Mouse (Mus musculus) myocyte (in vitro differentiated cells): ENCODE measurements around the gene Slc25a22.

Source experiments
- MAX ChIP-seq: IDR thresholded peaks from one replicate; pipeline ENCODE4 v1.6.1; 2011; ENCODE audit warnings: low read depth, mild to moderate bottlenecking, control low read depth
- POLR2A ChIP-seq: IDR thresholded peaks from one replicate; pipeline ENCODE4 v1.6.1; 2011; ENCODE audit warnings: low read depth, mild to moderate bottlenecking, control low read depth, moderate library complexity; ENCODE audit not compliant: insufficient read length
- REST ChIP-seq: IDR thresholded peaks from one replicate; pipeline ENCODE4 v1.6.1; 2011; ENCODE audit warnings: mild to moderate bottlenecking, control low read depth, moderate library complexity; ENCODE audit not compliant: insufficient read depth, insufficient read length
- TCF12 ChIP-seq: IDR thresholded peaks from one replicate; pipeline ENCODE4 v1.6.1; 2011; ENCODE audit warnings: mild to moderate bottlenecking, control low read depth; ENCODE audit not compliant: poor library complexity, insufficient read depth, severe bottlenecking
- USF1 ChIP-seq: IDR thresholded peaks from one replicate; pipeline ENCODE4 v1.6.1; 2011; ENCODE audit warnings: low read depth, mild to moderate bottlenecking, control low read depth, moderate library complexity

GRCm38 (mm10) chr7:141438201-141438968 lies 693 bp upstream of the Slc25a22 start:
- TF ChIP-seq TCF12 (no peak), REST (no peak), POLR2A (no peak), MAX (no peak), USF1 (no peak)
